Mouse (Mus musculus) left cerebral cortex, postnatal 14 days (tissue): ENCODE measurements around the gene Shank1. TPM values are rescaled to one million over a fixed set of nuclear protein-coding genes. Genes with fewer than 3 reads are reported as not detected.

Experiments used
- DNase-seq, 2 experiments: peaks; one replicate each; pipeline ENCODE4 v3.0.0; 2021 to 2022; ENCODE audit warnings: low spot score in 2 of 2, mixed read lengths in 1 of 2
- intact Hi-C: fragments of 180-260 bp; cut with DNase I; formaldehyde crosslinking; loops from one replicate; pipeline ENCODE4 v1.15.1; 2025
- total RNA-seq, 2 experiments: library from RNA; stranded (reverse); gene quantifications; 2 replicates each; pipeline ENCODE4 v1.2.3; 2021

The Shank1 gene
- total RNA-seq, 2 experiments from 2014 or later: 512 to 537 TPM

GRCm38 (mm10) chr7:44405346-44406014 lies 95.4 kb downstream of the Shank1 start:
- DNase-seq: peak; percentile 99
- intact Hi-C loops: no loop called here

- no peak for DNase-seq
- intact Hi-C loops: no loop called here
Measured at GRCm38 (mm10) chr7:44406015-44406355, 95.9 kb downstream of the Shank1 start.

Other genes with a start within 250 kb of the Shank1 start
- not detected for gene Klk1b21, start 207.9 kb upstream of the Shank1 start, total RNA-seq
- gene Klk1b22, start 197.6 kb upstream of the Shank1 start, total RNA-seq: not detected
- gene Klk1b16, start 173.5 kb upstream of the Shank1 start, total RNA-seq: not detected
- gene Klk1b24, start 122.0 kb upstream of the Shank1 start, total RNA-seq: not detected
- not detected for gene Klk1b3, start 112.1 kb upstream of the Shank1 start, total RNA-seq
- not detected for gene Klk1b4, start 102.8 kb upstream of the Shank1 start, total RNA-seq
- not detected for gene Klk1b5, start 94.3 kb upstream of the Shank1 start, total RNA-seq
- gene Klk1, start 84.9 kb upstream of the Shank1 start, total RNA-seq: not detected
- not detected for gene Gm36864, start 74.1 kb upstream of the Shank1 start, total RNA-seq
- 1 to 10 TPM; 1.5 to 2.0 TPM for gene 1700028J19Rik, start 63.6 kb upstream of the Shank1 start, total RNA-seq
- gene 2410002F23Rik, start 63.5 kb upstream of the Shank1 start, total RNA-seq: 10 to 100 TPM; 88.7 to 94.1 TPM
- not detected for gene Acp4, start 52.9 kb upstream of the Shank1 start, total RNA-seq
- gene Gm15517, start 48.8 kb upstream of the Shank1 start, total RNA-seq: not detected
- gene Clec11a, start 3.4 kb upstream of the Shank1 start, total RNA-seq: 1 to 10 TPM; 2.6 to 3.6 TPM
- gene Syt3, start 73.8 kb downstream of the Shank1 start, total RNA-seq: 10 to 100 TPM; 77.1 to 81.9 TPM
- 1 to 10 TPM; 2.3 TPM for gene 1700008O03Rik, start 75.6 kb downstream of the Shank1 start, total RNA-seq
- 100 to 1,000 TPM; 269 to 330 TPM for gene Lrrc4b, start 118.8 kb downstream of the Shank1 start, total RNA-seq
- gene Aspdh, start 155.1 kb downstream of the Shank1 start, total RNA-seq: 10 to 100 TPM; 11.2 to 13.4 TPM
- 10 to 100 TPM; 60.6 to 63.2 TPM for gene Josd2, start 157.7 kb downstream of the Shank1 start, total RNA-seq
- 100 to 1,000 TPM; 145 to 164 TPM for gene Emc10, start 186.3 kb downstream of the Shank1 start, total RNA-seq
- 10 to 100 TPM; 26.5 to 32.5 TPM for gene Fam71e1, start 186.3 kb downstream of the Shank1 start, total RNA-seq
- gene Mybpc2, start 214.4 kb downstream of the Shank1 start, total RNA-seq: under 1 TPM in 1 of 2 experiments, not detected in 1; 0.30 TPM
- gene Spib, start 221.8 kb downstream of the Shank1 start, total RNA-seq: under 1 TPM in 1 of 2 experiments, not detected in 1; 0.15 TPM
- gene Pold1, start 238.6 kb downstream of the Shank1 start, total RNA-seq: 1 to 10 TPM; 4.2 to 7.0 TPM
- gene Nr1h2, start 243.7 kb downstream of the Shank1 start, total RNA-seq: 10 to 100 TPM; 51.0 to 60.7 TPM